Mouse (Mus musculus) ES-Bruce4 (cell line): ENCODE results near the gene C530008M17Rik. TPM values are rescaled to one million over a fixed set of nuclear protein-coding genes. Genes with fewer than 3 reads are reported as not detected.

Source experiments
- H3K27ac ChIP-seq: 2 replicates; pipeline ENCODE4 v1.5.1; 2012; ENCODE audit warnings: low read length, inconsistent platforms; ENCODE audit not compliant: insufficient read depth
- H3K27me3 ChIP-seq: 2 replicates; pipeline ENCODE4 v1.6.1; 2012; ENCODE audit warnings: mild to moderate bottlenecking, low read length, inconsistent platforms; ENCODE audit not compliant: control insufficient read depth, poor library complexity, insufficient read depth, severe bottlenecking
- H3K36me3 ChIP-seq: 2 replicates; pipeline ENCODE4 v1.6.1; 2012; ENCODE audit warnings: inconsistent platforms, mild to moderate bottlenecking, low read length, moderate library complexity; ENCODE audit not compliant: control insufficient read depth, poor library complexity, insufficient read depth, severe bottlenecking
- H3K4me1 ChIP-seq: one replicate; pipeline ENCODE4 v1.8.1; 2011; ENCODE audit warnings: low read length; ENCODE audit not compliant: control insufficient read depth, insufficient read depth
- H3K4me3 ChIP-seq: 2 replicates; pipeline ENCODE4 v1.5.1; 2011; ENCODE audit warnings: low read depth, mild to moderate bottlenecking, low read length
- H3K9ac ChIP-seq: 2 replicates; pipeline ENCODE4 v1.6.1; 2012; ENCODE audit warnings: low read depth, mild to moderate bottlenecking, inconsistent platforms; ENCODE audit not compliant: poor library complexity, severe bottlenecking
- H3K9me3 ChIP-seq: replicated peaks from 2 replicates; pipeline ENCODE4 v1.6.1; 2012; ENCODE audit warnings: mild to moderate bottlenecking, low read length, inconsistent platforms; ENCODE audit not compliant: control insufficient read depth, poor library complexity, insufficient read depth, severe bottlenecking
- CTCF ChIP-seq: IDR thresholded peaks from one replicate; pipeline ENCODE4 v1.8.1; 2011; ENCODE audit warnings: low read depth, low read length
- EP300 ChIP-seq: IDR thresholded peaks from 2 replicates; pipeline ENCODE4 v1.6.1; 2011; ENCODE audit warnings: low read depth, low read length; ENCODE audit not compliant: insufficient read depth
- POLR2A ChIP-seq: IDR thresholded peaks from one replicate; pipeline ENCODE4 v1.8.1; 2011; ENCODE audit warnings: low read length; ENCODE audit not compliant: insufficient read depth
- polyA plus RNA-seq: library from polyadenylated mRNA; stranded (reverse); fragments of >200 nt; gene quantifications from 2 replicates; pipeline ENCODE4 v1.2.4, GENCODE M21; 2011; ENCODE audit warnings: low read depth; ENCODE audit not compliant: missing spikeins, insufficient read depth, insufficient read length

The C530008M17Rik gene
- polyA plus RNA-seq, 1 experiment = 5.1 TPM

GRCm38 (mm10) chr5:76683455-76683854, 27.1 kb downstream of the C530008M17Rik start:
- Histone ChIP-seq H3K9ac (no peak overlapping the region), H3K27ac (no peak overlapping the region), H3K4me3 (no peak overlapping the region), H3K4me1 (no peaks in the 10 kb centered on the region), H3K36me3 (no peaks in the 10 kb centered on the region), H3K9me3 (no peaks in the 10 kb centered on the region), H3K27me3 (no peaks in the 10 kb centered on the region)
- TF ChIP-seq CTCF = no peak
- TF ChIP-seq POLR2A = no peak
- no peak for TF ChIP-seq EP300

DNA sequence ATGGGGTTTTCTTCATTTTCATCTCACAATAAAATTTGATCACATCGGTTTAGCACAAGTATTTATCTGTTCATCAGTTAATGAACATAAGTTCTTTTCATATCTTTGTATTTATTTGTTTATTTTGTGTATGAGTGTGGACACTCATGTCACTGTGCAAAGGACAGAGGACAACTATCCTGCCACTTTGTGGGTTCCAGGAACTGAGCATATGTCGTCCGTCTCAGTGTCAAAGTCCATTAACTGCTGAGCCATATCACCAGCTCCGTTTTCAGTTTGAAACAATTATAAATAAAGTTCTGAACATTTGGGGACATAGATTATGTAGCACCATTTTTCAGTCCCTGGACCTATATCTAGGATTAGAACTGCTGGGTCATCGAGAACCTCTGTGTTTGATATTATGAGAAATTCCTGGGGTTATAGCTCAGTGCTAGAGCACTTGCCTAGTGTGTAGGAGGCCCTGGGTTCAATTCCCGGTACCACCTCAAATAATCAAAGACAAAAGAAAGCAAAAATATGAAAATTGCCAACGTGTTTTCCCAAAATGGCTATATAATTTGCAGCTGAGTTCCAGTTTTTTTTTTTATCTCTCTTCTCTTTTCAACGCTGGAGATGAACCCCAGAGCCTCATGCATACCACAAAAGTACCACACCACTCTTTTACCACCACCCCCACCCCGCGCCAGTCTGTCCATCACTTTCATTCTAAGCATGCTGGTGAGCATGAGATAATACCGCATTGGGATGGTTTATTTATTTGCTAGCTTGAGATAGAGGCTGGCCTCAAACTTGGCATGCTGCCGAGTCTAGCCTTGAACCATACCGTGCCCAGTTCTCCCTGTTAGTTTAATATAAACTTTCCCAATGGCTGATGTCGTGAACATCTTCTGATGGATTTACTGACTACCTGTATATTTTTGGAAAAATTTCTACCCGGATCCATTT, 28.6 kb downstream of the C530008M17Rik start:
- H3K36me3 ChIP-seq = no peaks in the 10 kb centered on the region
- no peak for TF ChIP-seq POLR2A
- no peak for TF ChIP-seq EP300
- no peak for TF ChIP-seq CTCF
- no peaks in the 10 kb centered on the region for H3K9me3 ChIP-seq
- no peak overlapping the region for H3K9ac ChIP-seq
- H3K27ac ChIP-seq = no peak overlapping the region
- no peaks in the 10 kb centered on the region for H3K27me3 ChIP-seq
- H3K4me3 ChIP-seq = no peak overlapping the region
- no peaks in the 10 kb centered on the region for H3K4me1 ChIP-seq

GRCm38 (mm10) chr5:76687961-76688600, 31.8 kb downstream of the C530008M17Rik start:
- Histone ChIP-seq H3K27me3 (no peaks in the 10 kb centered on the region; the same call in 1 of the 2 replicates), H3K9me3 (no peaks in the 10 kb centered on the region), H3K4me3 (no peak overlapping the region), H3K4me1 (no peaks in the 10 kb centered on the region), H3K27ac (no peak overlapping the region), H3K9ac (no peak overlapping the region), H3K36me3 (no peaks in the 10 kb centered on the region)
- TF ChIP-seq POLR2A = no peak
- TF ChIP-seq EP300 = no peak
- no peak for TF ChIP-seq CTCF

DNA sequence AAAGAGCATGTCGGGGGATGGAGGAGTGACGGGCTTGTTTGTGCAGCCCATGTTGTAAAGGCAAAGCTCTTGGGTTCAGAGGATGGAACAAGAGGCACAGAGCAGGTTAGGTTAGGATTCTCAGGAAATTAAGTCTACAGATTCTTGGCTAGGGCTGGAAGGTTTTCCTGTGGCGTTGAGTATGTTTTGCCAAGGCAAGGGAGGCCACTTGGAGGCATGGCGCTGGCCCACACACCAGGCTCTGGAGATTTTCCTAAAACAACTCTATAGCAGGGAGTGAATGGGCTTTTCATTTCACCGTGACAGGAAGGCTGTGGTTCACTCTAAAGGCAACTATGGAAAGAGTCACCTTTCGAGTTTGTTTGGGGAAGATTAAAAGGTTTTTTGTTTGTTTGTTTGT, 32.3 kb downstream of the C530008M17Rik start:
- no peak overlapping the region for H3K9ac ChIP-seq
- H3K27me3 ChIP-seq = no peaks in the 10 kb centered on the region; the same call in 1 of the 2 replicates
- H3K4me3 ChIP-seq = no peak overlapping the region
- H3K27ac ChIP-seq = no peak overlapping the region
- no peaks in the 10 kb centered on the region for H3K36me3 ChIP-seq
- H3K9me3 ChIP-seq = no peaks in the 10 kb centered on the region
- H3K4me1 ChIP-seq = no peaks in the 10 kb centered on the region
- TF ChIP-seq EP300 = no peak
- no peak for TF ChIP-seq POLR2A
- no peak for TF ChIP-seq CTCF

DNA sequence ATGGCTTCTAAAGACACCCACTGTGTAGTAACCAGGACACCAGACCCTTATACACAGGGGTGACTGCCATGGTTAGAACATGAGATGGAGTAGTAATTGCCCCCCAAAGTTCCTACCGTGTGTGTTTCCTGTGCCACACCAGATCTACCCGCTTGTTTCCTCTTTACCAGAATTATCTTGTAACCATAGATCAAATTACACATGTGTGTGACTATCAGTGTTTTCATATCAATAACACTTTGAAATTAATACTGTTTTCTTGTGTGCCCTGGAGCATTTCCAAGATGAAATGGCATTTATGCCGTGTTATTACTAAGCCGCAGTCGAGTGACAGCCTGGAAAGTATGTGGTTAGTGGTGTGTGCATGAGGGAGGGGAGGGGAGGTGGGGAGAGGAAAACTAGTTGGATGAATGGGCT, 33.9 kb downstream of the C530008M17Rik start:
- H3K27me3 ChIP-seq = no peaks in the 10 kb centered on the region; the same call in 1 of the 2 replicates
- H3K4me1 ChIP-seq = no peaks in the 10 kb centered on the region
- H3K9ac ChIP-seq = no peak overlapping the region
- H3K9me3 ChIP-seq = no peaks in the 10 kb centered on the region
- H3K4me3 ChIP-seq = no peak overlapping the region
- H3K27ac ChIP-seq = no peak overlapping the region
- H3K36me3 ChIP-seq = no peaks in the 10 kb centered on the region
- TF ChIP-seq EP300 (no peak), POLR2A (no peak), CTCF (no peak)

- H3K4me3 ChIP-seq = no peak overlapping the region
- H3K9ac ChIP-seq = no peak overlapping the region
- H3K36me3 ChIP-seq = no peaks in the 10 kb centered on the region
- H3K9me3 ChIP-seq = no peaks in the 10 kb centered on the region
- TF ChIP-seq EP300 (no peak), CTCF (no peak), POLR2A (no peak)
- H3K4me1 ChIP-seq = no peaks in the 10 kb centered on the region
- no peak overlapping the region for H3K27ac ChIP-seq
- H3K27me3 ChIP-seq = no peaks in the 10 kb centered on the region; the same call in 1 of the 2 replicates
Observed at GRCm38 (mm10) chr5:76691251-76691650, 34.9 kb downstream of the C530008M17Rik start.
